Mouse (Mus musculus): ENCODE data around the gene 2310011J03Rik. TPM values are rescaled to one million over a fixed set of nuclear protein-coding genes. Genes with fewer than 3 reads are reported as not detected.
"Not testable (repeated sequence)": the region's sequence is repeated elsewhere in the genome, so short reads cannot be mapped to it uniquely, and the experiment has no call there.

The 2310011J03Rik gene
- polyA plus RNA-seq, 1 experiment = 25.7 TPM

DNA sequence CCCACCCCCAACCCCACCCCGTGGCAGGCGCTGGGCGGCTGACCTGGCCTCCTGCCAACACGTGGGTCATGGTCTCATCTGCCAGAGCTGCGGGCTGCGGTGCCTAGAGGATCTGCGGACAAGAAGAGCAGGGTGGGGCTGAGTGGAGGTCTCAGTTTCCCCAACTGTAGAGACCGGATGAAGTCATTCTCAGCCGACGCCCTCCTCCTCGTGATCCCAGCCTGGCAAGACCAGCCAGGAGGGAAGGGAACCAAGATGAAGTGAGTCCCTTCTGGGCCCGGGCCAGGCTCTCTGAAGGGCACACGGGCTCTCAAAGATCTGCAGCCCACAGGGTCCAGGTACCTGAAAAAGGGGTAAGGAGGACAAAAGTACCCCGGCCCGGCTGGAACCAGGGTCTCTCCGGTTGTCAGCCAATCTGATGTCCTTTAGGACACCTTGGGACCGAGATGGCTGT lies 27.2 kb upstream of the 2310011J03Rik start:
- H3K4me3 ChIP-seq (ENCODE audit: insufficient read depth, low read depth, low read length) = peak overlapping the region; percentile 73
- no peaks in the 10 kb centered on the region; the same call in 1 of the 2 replicates for H3K4me1 ChIP-seq (ENCODE audit: control insufficient read depth, insufficient read depth, insufficient read length, low read length)
- H3K27ac ChIP-seq (replicated peaks; ENCODE audit: low read depth, low read length) = peak overlapping the region; percentile 23; the same call in 1 of the 2 replicates

DNA sequence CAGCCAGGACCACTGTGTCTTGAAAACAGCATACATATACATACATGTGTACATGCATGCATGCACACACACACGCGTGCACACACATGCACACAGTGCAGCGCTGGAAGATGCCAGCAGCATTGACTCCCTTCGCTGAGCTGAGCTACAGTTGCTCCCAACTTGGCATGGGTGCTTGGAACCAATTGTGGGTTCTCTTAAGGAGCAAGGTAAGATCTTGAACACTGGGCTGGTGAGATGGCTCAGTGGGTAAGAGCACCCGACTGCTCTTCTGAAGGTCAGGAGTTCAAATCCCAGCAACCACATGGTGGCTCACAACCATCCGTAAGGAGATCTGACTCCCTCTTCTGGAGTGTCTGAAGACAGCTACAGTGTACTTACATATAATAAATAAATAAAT lies 25.6 kb upstream of the 2310011J03Rik start:
- not testable (repeated sequence) for H3K4me1 ChIP-seq (ENCODE audit: control insufficient read depth, insufficient read depth, insufficient read length, low read length); H3K27ac ChIP-seq (replicated peaks; ENCODE audit: low read depth, low read length); H3K4me3 ChIP-seq (ENCODE audit: insufficient read depth, low read depth, low read length)

DNA sequence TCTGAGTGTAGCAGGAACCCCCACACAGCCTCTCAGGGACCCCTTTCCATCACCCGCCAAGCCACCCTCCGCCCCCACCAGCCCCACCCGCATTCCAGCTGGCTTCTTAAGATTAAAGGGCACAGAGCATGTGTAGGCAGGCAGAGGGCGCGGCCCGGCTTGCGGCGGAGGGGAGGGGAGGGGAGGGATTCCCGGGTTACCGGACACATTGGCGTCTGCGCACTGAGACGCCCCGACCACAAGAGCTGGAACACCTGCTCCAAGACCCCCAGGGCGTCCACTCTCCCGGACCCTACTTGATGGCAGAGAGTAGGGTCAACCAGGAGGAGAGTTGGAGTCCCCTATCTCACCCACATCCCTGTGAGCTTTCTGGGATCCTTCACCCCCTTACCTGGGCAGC lies 24.8 kb upstream of the 2310011J03Rik start:
- Histone ChIP-seq H3K27ac (replicated peaks; ENCODE audit: low read depth, low read length) (no peak overlapping the region), H3K4me3 (ENCODE audit: insufficient read depth, low read depth, low read length) (no peak overlapping the region), H3K4me1 (ENCODE audit: control insufficient read depth, insufficient read depth, insufficient read length, low read length) (no peaks in the 10 kb centered on the region; the same call in 1 of the 2 replicates)

DNA sequence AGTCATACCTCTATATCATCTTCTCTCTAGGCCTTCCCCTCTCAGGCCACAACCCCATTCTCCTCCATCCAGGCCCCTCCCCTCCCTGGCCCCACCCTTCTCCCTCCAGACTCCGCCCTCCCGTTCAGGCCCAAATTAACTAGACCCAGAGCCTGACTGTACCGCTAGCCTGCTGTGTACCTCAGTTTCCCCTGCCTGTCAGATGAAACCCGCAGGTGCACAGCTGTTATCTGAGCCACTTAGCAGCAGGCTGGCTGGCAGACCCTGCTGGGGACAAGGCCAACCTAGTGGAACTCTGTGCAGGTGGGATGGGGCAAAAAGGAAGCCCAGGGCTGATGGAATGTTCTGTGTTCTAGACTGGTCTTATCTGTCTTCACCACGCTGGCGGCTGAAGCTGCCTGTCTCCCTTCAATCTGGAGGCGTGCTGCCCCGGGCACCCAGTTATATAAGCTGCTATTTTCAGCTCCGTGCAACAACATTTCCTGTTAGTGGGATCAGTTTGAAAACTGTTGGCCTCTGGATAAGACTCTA lies 23.9 kb upstream of the 2310011J03Rik start:
- H3K4me3 ChIP-seq (ENCODE audit: insufficient read depth, low read depth, low read length) = no peak overlapping the region
- no peak overlapping the region for H3K27ac ChIP-seq (replicated peaks; ENCODE audit: low read depth, low read length)
- no peaks in the 10 kb centered on the region; the same call in 1 of the 2 replicates for H3K4me1 ChIP-seq (ENCODE audit: control insufficient read depth, insufficient read depth, insufficient read length, low read length)

DNA sequence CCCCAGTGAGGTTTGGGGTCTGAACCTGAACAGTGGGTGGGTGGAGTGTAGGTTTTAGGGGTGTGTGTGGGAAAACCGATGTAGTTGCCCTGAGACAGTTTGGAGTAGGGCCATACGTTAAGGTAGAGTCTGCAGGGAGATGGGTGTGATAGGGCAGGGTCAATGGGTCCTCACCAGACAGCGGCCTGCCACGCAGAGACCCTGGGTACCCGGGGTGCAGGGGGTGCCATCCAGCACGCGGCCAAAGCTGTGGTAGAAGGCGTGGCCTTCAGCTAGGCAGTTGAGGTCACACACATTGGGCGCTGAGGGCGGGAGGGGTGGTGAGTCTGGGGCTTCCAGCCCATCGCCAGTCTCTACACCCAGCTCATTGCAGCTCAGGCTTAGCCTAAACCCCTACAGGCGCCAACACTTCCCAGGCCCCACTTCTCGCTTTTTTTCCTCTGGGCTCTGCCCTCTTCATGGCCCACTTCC lies 23.1 kb upstream of the 2310011J03Rik start:
- Histone ChIP-seq H3K4me1 (ENCODE audit: control insufficient read depth, insufficient read depth, insufficient read length, low read length) (no peaks in the 10 kb centered on the region; the same call in 1 of the 2 replicates), H3K4me3 (ENCODE audit: insufficient read depth, low read depth, low read length) (no peak overlapping the region), H3K27ac (replicated peaks; ENCODE audit: low read depth, low read length) (no peak overlapping the region)

DNA sequence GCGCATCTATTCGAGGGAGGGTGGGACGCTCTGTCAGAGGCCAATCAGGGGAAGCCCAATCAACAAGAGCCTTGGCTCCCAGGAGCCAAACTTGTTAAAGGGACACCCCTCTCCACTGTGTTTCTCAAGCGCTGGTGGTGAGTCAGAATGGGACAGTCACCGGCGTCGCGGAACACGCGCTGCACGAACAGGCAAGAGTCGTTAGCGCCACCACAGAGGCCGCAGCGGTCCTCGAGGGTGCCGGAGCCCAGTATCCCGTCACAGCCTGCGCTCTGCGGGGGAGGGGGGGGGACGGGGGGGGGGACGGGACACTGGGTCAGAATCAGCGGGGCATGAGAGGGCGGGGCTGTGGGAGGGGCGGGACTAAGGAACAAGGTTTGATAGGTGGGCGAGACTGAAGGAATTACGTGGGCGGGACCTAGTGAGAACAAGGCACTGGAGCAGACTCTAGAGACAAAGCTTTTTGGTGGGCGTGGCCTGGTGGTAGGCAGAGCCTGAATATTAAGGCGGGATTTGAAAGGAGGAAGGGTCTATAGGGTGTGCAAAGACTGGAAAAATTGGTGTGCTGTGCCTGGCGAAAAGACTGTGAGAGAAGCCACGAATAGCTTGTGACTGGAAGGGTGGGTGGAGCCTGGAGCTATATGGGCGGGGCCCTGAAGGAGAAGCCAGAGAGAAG lies 22.6 kb upstream of the 2310011J03Rik start:
- Histone ChIP-seq H3K4me3 (ENCODE audit: insufficient read depth, low read depth, low read length) (peak overlapping the region; percentile 32), H3K27ac (replicated peaks; ENCODE audit: low read depth, low read length) (no peak overlapping the region), H3K4me1 (ENCODE audit: control insufficient read depth, insufficient read depth, insufficient read length, low read length) (no peaks in the 10 kb centered on the region)

DNA sequence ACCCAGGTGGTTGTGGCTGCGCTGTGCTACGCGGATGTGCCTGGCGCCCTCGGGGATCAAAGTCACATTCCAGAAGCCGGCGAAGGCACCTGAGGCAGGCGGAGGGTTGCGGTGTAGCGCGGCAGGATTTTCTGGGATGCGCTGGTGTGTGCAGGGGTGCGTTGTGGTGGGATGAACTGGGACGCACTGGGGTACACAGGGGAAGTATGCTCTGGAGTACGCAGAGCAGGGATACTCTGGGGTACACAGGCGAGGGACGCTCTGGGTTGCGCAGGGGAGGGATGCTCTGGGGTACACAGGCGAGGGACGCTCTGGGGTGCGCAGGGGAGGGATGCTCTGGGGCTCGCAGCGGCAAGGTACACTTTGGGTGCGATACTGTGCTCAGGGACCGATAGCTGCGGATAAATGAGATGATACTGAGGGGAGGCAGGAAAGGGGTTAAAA lies 22.0 kb upstream of the 2310011J03Rik start:
- H3K4me3 ChIP-seq (ENCODE audit: insufficient read depth, low read depth, low read length) = peak overlapping the region; percentile 12
- H3K27ac ChIP-seq (replicated peaks; ENCODE audit: low read depth, low read length) = no peak overlapping the region
- no peaks in the 10 kb centered on the region for H3K4me1 ChIP-seq (ENCODE audit: control insufficient read depth, insufficient read depth, insufficient read length, low read length)

DNA sequence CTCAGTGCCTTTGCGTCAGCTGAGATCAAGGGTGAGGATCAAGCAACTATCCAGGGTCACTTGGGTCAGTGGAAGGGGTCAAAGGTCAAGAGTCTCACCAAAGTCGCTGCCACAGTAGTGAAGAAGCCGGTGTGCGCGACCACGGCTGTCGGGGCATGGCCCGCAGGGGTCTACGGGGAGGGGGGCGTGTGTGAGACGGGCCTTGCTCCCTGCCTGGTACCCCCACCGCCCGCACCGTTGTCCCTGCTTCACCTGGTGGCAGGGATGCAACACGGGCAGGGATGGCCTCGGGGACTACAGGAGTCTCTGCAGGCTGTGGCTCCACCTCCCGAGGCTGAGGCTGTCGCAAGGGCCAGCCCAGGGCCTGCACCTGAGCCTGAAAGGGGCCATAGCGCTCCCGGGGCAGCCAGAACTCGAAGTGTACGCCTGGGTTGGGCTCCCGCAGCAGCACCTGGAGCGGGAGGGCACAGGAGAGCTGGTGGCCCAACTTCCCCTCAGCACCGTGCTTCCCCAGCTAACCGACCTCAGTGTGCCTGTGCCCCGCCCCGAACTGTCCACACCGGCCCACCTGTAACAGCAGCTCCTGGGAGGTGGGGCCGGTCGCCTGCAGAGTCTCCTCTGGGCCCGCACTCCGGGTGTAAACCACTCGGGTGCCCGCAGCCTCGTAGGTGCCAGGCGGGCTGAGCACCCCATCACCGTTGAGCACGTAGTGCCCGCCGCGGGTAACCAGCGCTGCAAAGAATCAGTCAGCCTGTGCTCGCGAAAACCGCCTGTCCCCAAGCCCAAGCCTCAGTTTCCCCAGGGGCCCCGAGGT lies 21.4 kb upstream of the 2310011J03Rik start:
- no peak overlapping the region for H3K27ac ChIP-seq (replicated peaks; ENCODE audit: low read depth, low read length)
- no peak overlapping the region for H3K4me3 ChIP-seq (ENCODE audit: insufficient read depth, low read depth, low read length)
- H3K4me1 ChIP-seq (ENCODE audit: control insufficient read depth, insufficient read depth, insufficient read length, low read length) = no peaks in the 10 kb centered on the region

DNA sequence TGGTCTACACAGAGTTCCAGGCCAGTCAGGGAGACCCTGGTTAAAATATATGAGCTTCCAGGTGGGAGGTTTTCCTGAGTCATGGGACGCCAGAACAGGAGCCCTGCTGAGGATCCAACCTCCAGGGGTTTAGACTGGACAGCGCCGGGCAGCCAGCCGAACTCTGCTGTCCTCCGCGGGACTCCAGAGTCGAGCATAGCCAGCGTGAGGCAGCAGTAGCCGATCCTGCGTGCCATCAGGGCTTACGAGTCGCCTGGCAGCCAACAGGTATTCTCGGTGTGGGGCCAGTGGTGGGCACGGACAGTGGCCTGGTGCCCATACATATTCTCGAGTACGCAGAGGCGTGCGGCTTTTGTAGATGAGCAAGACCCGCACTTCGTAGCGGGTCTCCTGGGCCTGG lies 20.7 kb upstream of the 2310011J03Rik start:
- no peaks in the 10 kb centered on the region for H3K4me1 ChIP-seq (ENCODE audit: control insufficient read depth, insufficient read depth, insufficient read length, low read length)
- H3K27ac ChIP-seq (replicated peaks; ENCODE audit: low read depth, low read length) = no peak overlapping the region
- no peak overlapping the region for H3K4me3 ChIP-seq (ENCODE audit: insufficient read depth, low read depth, low read length)

DNA sequence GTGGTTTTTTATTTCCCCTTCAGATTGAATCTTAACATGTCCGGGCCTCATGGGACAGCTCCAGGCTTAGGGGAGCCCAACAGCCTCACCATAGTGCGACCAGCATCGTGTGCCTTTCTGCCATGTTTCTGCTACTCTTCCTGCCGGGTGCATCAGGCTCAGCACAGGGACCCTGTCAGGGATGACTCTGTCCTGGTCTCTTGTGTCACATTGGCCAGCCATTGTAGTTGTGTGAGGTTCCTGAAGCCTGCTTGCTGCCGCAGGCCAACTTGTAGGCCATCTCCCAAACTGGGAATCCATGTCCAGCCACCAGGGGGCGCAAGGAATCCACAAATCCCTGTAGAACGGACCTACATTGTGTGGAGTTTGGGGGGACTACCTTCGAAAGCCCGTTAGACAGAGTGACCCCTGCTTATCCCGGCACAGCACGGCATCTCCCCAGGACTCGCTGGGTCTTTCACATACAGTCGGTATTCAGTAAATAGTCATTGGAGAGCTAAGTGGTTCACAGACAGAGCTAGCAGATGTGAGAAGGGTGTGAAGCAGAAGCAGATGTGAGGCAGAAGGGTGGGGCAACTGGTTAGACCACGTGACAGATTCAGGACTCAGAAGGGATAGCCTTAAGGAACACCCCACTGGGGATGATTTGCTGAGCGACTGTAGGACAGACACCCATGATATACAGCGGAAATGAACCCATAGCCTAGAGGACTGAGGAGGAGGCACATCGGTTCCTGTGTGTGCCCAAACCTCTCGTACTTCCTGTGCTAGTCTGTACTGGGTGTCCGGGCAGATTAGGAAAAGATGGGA lies 19.8 kb upstream of the 2310011J03Rik start:
- no peaks in the 10 kb centered on the region for H3K4me1 ChIP-seq (ENCODE audit: control insufficient read depth, insufficient read depth, insufficient read length, low read length)
- H3K4me3 ChIP-seq (ENCODE audit: insufficient read depth, low read depth, low read length) = no peak overlapping the region
- H3K27ac ChIP-seq (replicated peaks; ENCODE audit: low read depth, low read length) = no peak overlapping the region

DNA sequence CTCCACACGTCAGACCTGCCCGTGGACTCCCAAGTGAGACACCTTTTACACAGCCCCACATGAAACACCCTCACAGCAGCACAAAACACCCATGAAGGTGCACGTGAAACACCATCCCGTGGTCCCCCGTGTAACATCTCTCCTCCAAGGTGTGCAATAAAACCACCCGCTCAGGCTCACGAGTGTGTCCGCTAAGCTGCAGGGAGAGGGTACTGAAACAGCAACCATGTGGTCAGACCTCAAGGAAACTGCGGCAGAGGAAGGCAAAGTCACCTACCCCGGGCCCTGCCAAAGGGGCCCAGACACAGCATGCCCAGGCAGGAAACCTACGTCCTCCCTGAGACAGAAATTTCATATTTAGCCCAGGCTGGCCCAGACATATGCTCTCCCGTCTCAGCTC lies 15.9 kb upstream of the 2310011J03Rik start:
- no peak overlapping the region for H3K27ac ChIP-seq (replicated peaks; ENCODE audit: low read depth, low read length)
- H3K4me3 ChIP-seq (ENCODE audit: insufficient read depth, low read depth, low read length) = no peak overlapping the region
- peaks cover 3% of the 10 kb centered on the region; the same call in 1 of the 2 replicates for H3K4me1 ChIP-seq (ENCODE audit: control insufficient read depth, insufficient read depth, insufficient read length, low read length)

DNA sequence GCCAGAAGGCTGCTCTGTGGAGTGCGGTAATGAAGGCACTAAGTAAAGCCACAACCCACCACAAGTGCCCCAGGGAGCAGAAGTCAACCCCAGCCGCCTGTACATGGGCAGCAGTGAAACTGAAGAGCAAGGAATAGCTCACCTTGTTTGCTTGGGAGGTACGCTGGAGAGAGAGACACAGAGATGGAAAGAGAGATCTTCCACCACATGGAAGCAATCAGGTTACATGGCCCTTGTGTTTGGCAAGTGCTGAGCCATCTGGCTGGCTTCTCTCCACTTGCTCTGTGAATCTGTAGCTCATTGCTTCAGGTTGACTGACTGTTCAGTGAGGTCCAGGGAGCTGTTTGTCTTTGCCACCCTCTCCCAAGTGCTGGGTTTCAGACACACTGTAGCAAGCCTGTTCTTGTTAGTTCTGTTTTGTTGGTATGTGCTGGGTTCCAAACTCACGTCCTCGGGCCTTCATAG lies 12.2 kb upstream of the 2310011J03Rik start:
- peaks cover 3% of the 10 kb centered on the region for H3K4me1 ChIP-seq (ENCODE audit: control insufficient read depth, insufficient read depth, insufficient read length, low read length)
- H3K4me3 ChIP-seq (ENCODE audit: insufficient read depth, low read depth, low read length) = no peak overlapping the region
- no peak overlapping the region; the same call in 1 of the 2 replicates for H3K27ac ChIP-seq (replicated peaks; ENCODE audit: low read depth, low read length)

DNA sequence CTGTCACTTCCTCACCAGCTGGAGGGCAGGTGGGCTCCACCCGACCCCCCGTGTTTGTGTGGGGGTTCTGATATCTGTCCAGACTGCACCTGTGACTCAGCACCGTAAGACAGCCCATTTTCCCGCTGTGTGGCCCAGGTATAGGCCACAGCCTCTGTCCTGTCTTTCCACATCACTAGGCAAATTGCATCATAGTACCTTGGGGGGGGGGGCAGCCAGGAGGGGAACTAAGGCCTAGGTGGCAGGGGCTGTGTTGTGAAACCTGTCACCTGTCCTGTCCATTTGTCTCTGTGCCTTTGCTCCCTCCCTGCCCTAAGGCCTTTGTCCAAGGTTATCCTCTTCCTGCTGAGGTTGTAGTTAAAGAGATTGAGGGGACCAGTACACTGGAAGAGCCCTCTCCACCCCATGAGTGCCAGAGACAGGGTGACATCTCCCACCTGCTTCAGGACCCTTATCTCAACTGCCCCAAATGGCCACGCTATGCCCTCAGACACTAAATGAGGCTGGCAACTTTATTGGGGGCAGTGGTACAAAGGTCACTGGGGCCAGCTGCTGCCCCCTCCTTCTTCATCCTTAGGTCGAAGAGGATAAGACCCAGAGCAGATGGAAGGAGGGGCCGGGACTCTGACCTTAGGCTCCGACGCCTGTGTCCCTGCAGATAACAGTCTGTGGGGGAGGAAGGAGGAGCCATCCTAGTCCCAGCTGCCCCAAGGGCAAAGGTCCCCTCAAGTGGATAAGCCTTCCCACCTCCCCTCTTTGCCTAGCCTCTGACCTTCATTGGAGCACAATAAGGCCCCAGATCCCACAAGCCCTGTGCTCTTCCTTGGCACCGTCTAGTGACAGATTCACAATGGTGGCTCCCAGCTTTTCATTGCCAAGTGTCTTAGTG lies 11.5 kb upstream of the 2310011J03Rik start:
- H3K27ac ChIP-seq (replicated peaks; ENCODE audit: low read depth, low read length) = no peak overlapping the region
- H3K4me3 ChIP-seq (ENCODE audit: insufficient read depth, low read depth, low read length) = no peak overlapping the region

DNA sequence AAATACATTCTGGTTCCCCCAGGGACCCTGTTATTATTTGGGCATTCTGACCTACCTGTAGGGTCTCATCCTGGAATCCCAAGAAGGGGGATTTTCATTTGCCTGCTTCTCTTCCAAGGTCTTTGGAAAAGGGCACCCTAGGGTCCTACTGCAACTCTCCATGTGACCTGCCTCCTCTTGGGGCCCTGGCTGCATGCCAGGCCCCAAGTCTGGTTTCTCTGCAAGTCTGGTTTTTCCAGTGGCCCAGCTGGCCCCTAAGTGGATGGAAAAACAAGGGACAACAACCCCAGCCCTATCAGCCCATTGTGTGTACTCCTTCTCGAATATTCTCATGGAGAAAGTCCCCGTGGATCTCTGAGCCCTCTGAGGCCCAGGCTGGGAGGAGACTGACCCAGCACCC lies 10.6 kb upstream of the 2310011J03Rik start:
- Histone ChIP-seq H3K27ac (replicated peaks; ENCODE audit: low read depth, low read length) (no peak overlapping the region), H3K4me3 (ENCODE audit: insufficient read depth, low read depth, low read length) (no peak overlapping the region)

More for the DNA sequence above, 11.5 kb upstream of the 2310011J03Rik start:
- H3K4me1 ChIP-seq (ENCODE audit: control insufficient read depth, insufficient read depth, insufficient read length, low read length) = peaks cover 3% of the 10 kb centered on the region

More for the DNA sequence above, 10.6 kb upstream of the 2310011J03Rik start:
- H3K4me1 ChIP-seq (ENCODE audit: control insufficient read depth, insufficient read depth, insufficient read length, low read length) = peaks cover 3% of the 10 kb centered on the region

Data from brown adipose tissue, adult 24 weeks (tissue).